Mouse (Mus musculus) limb, embryonic 15.5 days (tissue): Measurements from ENCODE around the gene Ocln. TPM values are rescaled to one million over a fixed set of nuclear protein-coding genes. Genes with fewer than 3 reads are reported as not detected.
"Not testable (repeated sequence)": the region's sequence is repeated elsewhere in the genome, so short reads cannot be mapped to it uniquely, and the experiment has no call there.

Experiments used
- ATAC-seq: fragments of 200-750 bp; cut with Nextera tagmentation; 2 replicates; pipeline ENCODE4 v1.8.0; 2017; ENCODE audit warnings: low read depth, moderate TSS enrichment; ENCODE audit not compliant: insufficient number of reproducible peaks, low FRiP score, low TSS enrichment
- H3K27ac ChIP-seq: fragments of 300-500 bp; sonication (generic); 2 replicates; pipeline ENCODE4 v1.5.1; 2015; ENCODE audit warnings: moderate library complexity, mild to moderate bottlenecking, inconsistent platforms
- H3K27me3 ChIP-seq: fragments of 300-500 bp; sonication (generic); 2 replicates; pipeline ENCODE4 v1.6.1; 2015; ENCODE audit warnings: inconsistent platforms
- H3K36me3 ChIP-seq: fragments of 300-500 bp; sonication (generic); 2 replicates; pipeline ENCODE4 v1.6.1; 2015; ENCODE audit warnings: inconsistent platforms
- H3K4me1 ChIP-seq: fragments of 300-500 bp; sonication (generic); 2 replicates; pipeline ENCODE4 v1.6.1; 2015; ENCODE audit warnings: inconsistent platforms
- H3K4me2 ChIP-seq: fragments of 300-500 bp; sonication (generic); 2 replicates; pipeline ENCODE4 v1.6.1; 2015; ENCODE audit warnings: mild to moderate bottlenecking, inconsistent platforms
- H3K4me3 ChIP-seq: fragments of 300-500 bp; sonication (generic); 2 replicates; pipeline ENCODE4 v1.5.1; 2015; ENCODE audit warnings: mild to moderate bottlenecking, inconsistent platforms
- H3K9ac ChIP-seq: fragments of 300-500 bp; sonication (generic); 2 replicates; pipeline ENCODE4 v1.6.1; 2015; ENCODE audit warnings: inconsistent platforms
- H3K9me3 ChIP-seq: fragments of 300-500 bp; sonication (generic); 2 replicates; pipeline ENCODE4 v1.6.1; 2016; ENCODE audit warnings: inconsistent platforms
- WGBS: fragments of 180-500 bp; shearing (Covaris S2); methylation state at CpG from one replicate; pipeline ENCODE4 v1.1.7; 2015; 5-methylcytosine and 5-hydroxymethylcytosine counted together
- polyA plus RNA-seq: library from polyadenylated mRNA; unstranded; fragments of >200 nt; fragmentation: Nextera tagmentation; extraction: Ambion mirVana; gene quantifications from 2 replicates; pipeline ENCODE4 v1.2.1, GENCODE M21; 2015

The Ocln gene
- polyA plus RNA-seq, 1 experiment from 2014 or later: 12.1 TPM

GRCm38 (mm10) chr13:100461336-100461735 lies 91.2 kb downstream of the Ocln start:
- H3K27me3 ChIP-seq: no peaks in the 10 kb centered on the region
- H3K9me3 ChIP-seq: no peaks in the 10 kb centered on the region
- H3K4me3 ChIP-seq: no peak overlapping the region
- no peak overlapping the region for H3K9ac ChIP-seq
- H3K36me3 ChIP-seq: peaks cover 26% of the 10 kb centered on the region
- ATAC-seq: no peak
- H3K4me1 ChIP-seq: no peaks in the 10 kb centered on the region
- WGBS: 62% methylated on average over 3 of the region's 3 CpGs
- no peak overlapping the region for H3K27ac ChIP-seq
- no peak overlapping the region for H3K4me2 ChIP-seq

GRCm38 (mm10) chr13:100452415-100453127 lies 99.9 kb downstream of the Ocln start, which contains the start of gene Naip1:
TSS of gene Naip1 (minus strand) at chr13:100452869.
- H3K9ac ChIP-seq, H3K36me3 ChIP-seq, ATAC-seq, H3K27me3 ChIP-seq, H3K27ac ChIP-seq, H3K4me1 ChIP-seq, H3K4me3 ChIP-seq, H3K9me3 ChIP-seq, H3K4me2 ChIP-seq: not testable (repeated sequence)
- WGBS: 76% methylated on average over 8 of the region's 8 CpGs

GRCm38 (mm10) chr13:100449495-100449894 lies 103.0 kb downstream of the Ocln start:
- 79% methylated on average over 1 of the region's 1 CpGs for WGBS
- H3K4me2 ChIP-seq: no peak overlapping the region
- H3K36me3 ChIP-seq: no peaks in the 10 kb centered on the region
- no peaks in the 10 kb centered on the region for H3K9me3 ChIP-seq
- H3K27me3 ChIP-seq: no peaks in the 10 kb centered on the region
- H3K4me3 ChIP-seq: no peak overlapping the region
- no peaks in the 10 kb centered on the region for H3K4me1 ChIP-seq
- no peak for ATAC-seq
- no peak overlapping the region for H3K27ac ChIP-seq
- no peak overlapping the region for H3K9ac ChIP-seq

Other genes with a start within 250 kb of the Ocln start
- 0.06 and 0.14 TPM in 2 replicates for gene Naip6, start 235.0 kb downstream of the Ocln start, polyA plus RNA-seq
- gene Naip1, start 99.8 kb downstream of the Ocln start, polyA plus RNA-seq: 0.04 TPM in 1 of 2 replicates, not detected in the other
- 62.3 and 64.4 TPM in 2 replicates for gene Gtf2h2, start 60.1 kb downstream of the Ocln start, polyA plus RNA-seq
- 5.2 and 5.8 TPM in 2 replicates for gene Marveld2, start 64.3 kb upstream of the Ocln start, polyA plus RNA-seq
- 230 and 234 TPM in 2 replicates for gene Ak6, start 98.3 kb upstream of the Ocln start, polyA plus RNA-seq
- 18.3 and 19.5 TPM in 2 replicates for gene Rad17, start 98.3 kb upstream of the Ocln start, polyA plus RNA-seq
- 10.8 and 14.9 TPM in 2 replicates for gene Taf9, start 98.9 kb upstream of the Ocln start, polyA plus RNA-seq
- 3.4 and 3.5 TPM in 2 replicates for gene Ccdc125, start 117.0 kb upstream of the Ocln start, polyA plus RNA-seq
- gene Cdk7, start 178.2 kb upstream of the Ocln start, polyA plus RNA-seq: 91.4 and 91.7 TPM in 2 replicates
- 95.1 and 109 TPM in 2 replicates for gene Mrps36, start 191.9 kb upstream of the Ocln start, polyA plus RNA-seq
- gene Cenph, start 223.2 kb upstream of the Ocln start, polyA plus RNA-seq: 24.9 and 29.9 TPM in 2 replicates
- gene Ccnb1, start 233.9 kb upstream of the Ocln start, polyA plus RNA-seq: 163 and 171 TPM in 2 replicates